Mouse (Mus musculus) CH12.LX (cell line): Measurements from ENCODE around the gene Cep89.

ENCODE experiments used
- CTCF ChIP-seq, 2 experiments: IDR thresholded peaks in 1 of 2; conservative IDR thresholded peaks in 1 of 2; 2 replicates each; pipeline ENCODE4 v1.5.1; 2011 to 2012; ENCODE audit warnings: low read depth in 2 of 2, low read length in 2 of 2, improper control_type of control experiment in 1 of 2, inconsistent platforms in 1 of 2, mild to moderate bottlenecking in 1 of 2, moderate library complexity in 1 of 2
- E2F4 ChIP-seq: IDR thresholded peaks from 2 replicates; pipeline ENCODE4 v1.6.1; 2011; ENCODE audit warnings: low read depth, low read length, improper control_type of control experiment; ENCODE audit not compliant: insufficient replicate concordance
- EP300 ChIP-seq: IDR thresholded peaks from 2 replicates; pipeline ENCODE4 v1.6.1; 2011; ENCODE audit warnings: low read length, improper control_type of control experiment
- JUND ChIP-seq: conservative IDR thresholded peaks from 2 replicates; pipeline ENCODE4 v1.6.1; 2011; ENCODE audit warnings: low read depth, low read length, improper control_type of control experiment
- KAT2A ChIP-seq: IDR thresholded peaks from 2 replicates; pipeline ENCODE4 v1.6.1; 2012; ENCODE audit warnings: low read length, improper control_type of control experiment, inconsistent platforms; ENCODE audit not compliant: insufficient replicate concordance
- PAX5 ChIP-seq: IDR thresholded peaks from 2 replicates; pipeline ENCODE4 v1.6.1; 2012; ENCODE audit warnings: low read length, inconsistent platforms, mixed read lengths
- POLR2A ChIP-seq: IDR thresholded peaks from 2 replicates; pipeline ENCODE4 v1.6.1; 2011; ENCODE audit warnings: low read depth, mild to moderate bottlenecking, improper control_type of control experiment, low read length
- SIN3A ChIP-seq: IDR thresholded peaks from 2 replicates; pipeline ENCODE4 v1.6.1; 2012; ENCODE audit warnings: low read length, improper control_type of control experiment, inconsistent platforms
- USF1 ChIP-seq: IDR thresholded peaks from 2 replicates; pipeline ENCODE4 v1.6.1; 2014; ENCODE audit warnings: low read depth, mild to moderate bottlenecking, inconsistent platforms, low read length, improper control_type of control experiment
- ZMIZ1 ChIP-seq: IDR thresholded peaks from 2 replicates; pipeline ENCODE4 v1.6.1; 2012; ENCODE audit warnings: low read depth, mild to moderate bottlenecking, inconsistent platforms, low read length, improper control_type of control experiment
- ZNF384 ChIP-seq: IDR thresholded peaks from 2 replicates; pipeline ENCODE4 v1.6.1; 2012; ENCODE audit warnings: low read depth, low read length, improper control_type of control experiment, inconsistent platforms

- TF ChIP-seq JUND (no peak), SIN3A (no peak), ZMIZ1 (no peak), CTCF (conservative IDR thresholded peaks at IDR 0.05 in 1 of 2, IDR thresholded peaks at IDR 0.05 in 1 of 2; ENCODE audit: low read depth in 2 of 2, low read length in 2 of 2) (no peak), USF1 (no peak), KAT2A (no peak), POLR2A (no peak), EP300 (no peak), E2F4 (no peak), ZNF384 (no peak), PAX5 (no peak)
Observed at GRCm38 (mm10) chr7:35351155-35351554, 45.7 kb upstream of the Cep89 start.
